Mouse (Mus musculus) NIH3T3 (cell line): ENCODE measurements around the gene Slc38a3.

Source experiments
- DNase-seq: peaks from one replicate; pipeline ENCODE4 v3.0.0-alpha.2; 2012; ENCODE audit warnings: low read depth

The Slc38a3 gene

DNA sequence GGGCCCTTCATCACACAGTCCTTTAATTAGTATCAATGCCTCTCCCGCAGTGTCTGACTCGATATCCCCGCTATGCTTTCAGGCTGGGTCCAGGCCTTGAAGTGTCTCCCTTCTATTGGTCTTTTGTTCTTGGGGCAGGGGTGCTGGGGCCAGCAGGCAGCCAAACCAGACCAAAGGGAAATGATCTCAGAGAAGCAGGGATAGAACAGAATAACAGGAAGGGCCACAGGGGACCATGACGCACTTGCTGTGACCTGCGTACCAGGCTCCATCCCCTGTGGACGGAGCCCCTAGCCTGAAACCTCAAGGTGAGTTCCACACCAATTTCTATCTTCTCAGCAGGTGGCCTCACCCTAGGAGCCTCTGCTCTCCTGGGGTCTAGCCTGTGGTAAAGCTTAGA is 51.2 kb downstream of the Slc38a3 start:
- DNase-seq: no peak

DNA sequence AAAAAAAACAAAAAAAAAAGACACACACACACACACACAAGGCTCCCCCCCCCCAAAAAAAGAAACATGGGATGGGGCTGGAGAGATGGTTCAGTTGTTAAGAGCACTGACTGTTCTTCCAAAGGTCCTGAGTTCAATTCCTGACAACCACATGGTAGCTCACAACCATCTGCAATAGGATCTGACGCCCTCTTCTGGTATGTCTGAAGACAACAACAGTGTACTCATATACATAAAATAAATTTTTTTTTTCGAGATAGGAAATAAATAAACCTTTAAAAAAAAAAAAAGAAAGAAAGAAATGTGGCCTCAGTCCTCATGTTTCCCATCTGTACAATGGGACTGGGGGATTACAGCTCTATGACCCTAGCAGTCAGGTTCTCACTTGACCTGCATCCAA is 51.9 kb downstream of the Slc38a3 start:
- no peak for DNase-seq

GRCm38 (mm10) chr9:107615035-107615434 is 54.3 kb downstream of the Slc38a3 start:
- no peak for DNase-seq

DNA sequence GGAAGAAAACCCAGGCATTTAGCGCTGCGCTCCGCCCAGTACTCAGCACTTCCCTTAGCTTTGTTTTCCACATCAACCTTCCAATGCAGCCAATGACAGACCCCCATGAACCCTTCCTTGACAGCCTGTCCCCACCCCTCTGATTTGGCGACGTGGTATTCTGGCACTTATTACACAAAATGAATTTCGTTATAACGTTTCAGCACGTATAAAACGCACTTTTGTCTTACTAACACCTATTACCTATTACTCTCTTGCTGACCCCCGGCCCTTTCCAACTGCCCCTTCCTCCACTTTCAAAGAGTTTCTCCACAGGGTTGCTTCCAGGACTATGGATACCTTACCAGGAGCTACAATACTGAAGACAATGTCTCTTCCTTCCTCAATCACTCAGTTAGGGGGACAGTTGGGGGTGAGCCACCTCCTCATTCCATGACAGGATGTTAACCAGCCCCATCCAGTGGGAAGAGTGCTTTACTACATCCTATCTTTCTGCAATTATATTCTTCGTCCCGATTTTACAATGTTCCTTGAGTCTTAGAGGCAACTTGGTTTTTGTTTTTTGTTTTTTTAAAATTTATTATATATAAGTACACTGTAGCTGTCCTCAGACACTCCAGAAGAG is 56.3 kb downstream of the Slc38a3 start:
- peak; percentile 47 for DNase-seq

GRCm38 (mm10) chr9:107612191-107612944 is 57.0 kb downstream of the Slc38a3 start:
- DNase-seq: peak; percentile 98

DNA sequence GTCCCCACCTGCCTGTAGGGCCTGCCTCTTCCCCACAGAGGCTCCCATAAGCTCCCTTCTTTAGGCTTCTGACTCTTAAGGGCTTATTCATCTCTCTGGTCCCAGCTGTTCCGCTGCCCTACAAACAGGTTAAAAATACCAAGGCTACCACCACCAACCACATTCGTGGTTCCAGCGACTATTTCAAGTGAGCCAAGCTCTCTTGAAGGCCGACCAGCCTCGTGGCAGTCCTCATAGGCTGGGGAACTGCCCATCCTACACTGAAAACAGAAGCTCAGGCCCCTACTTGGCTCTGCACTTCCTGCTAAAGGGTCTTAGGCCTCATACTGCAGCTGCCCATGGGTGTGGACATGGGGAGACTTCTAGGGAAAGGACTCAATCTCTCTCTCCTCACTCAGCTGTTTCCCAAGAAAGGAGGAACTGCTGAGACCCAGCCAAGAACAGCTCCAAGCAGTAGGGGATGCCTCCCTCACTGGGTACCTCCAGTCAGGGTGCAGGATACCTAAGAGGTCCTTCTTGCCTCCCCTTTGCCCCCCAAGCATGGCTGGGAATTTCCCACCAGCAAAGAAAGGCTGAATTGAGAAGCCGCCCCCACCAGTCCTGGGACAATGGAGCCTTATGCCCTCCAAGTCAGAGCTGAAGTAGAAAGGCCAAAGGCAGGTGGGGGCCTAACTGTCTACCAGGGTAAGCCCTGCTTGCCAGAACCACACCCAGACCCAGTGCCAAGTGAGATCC is 57.7 kb downstream of the Slc38a3 start:
- peak; percentile 33 for DNase-seq

DNA sequence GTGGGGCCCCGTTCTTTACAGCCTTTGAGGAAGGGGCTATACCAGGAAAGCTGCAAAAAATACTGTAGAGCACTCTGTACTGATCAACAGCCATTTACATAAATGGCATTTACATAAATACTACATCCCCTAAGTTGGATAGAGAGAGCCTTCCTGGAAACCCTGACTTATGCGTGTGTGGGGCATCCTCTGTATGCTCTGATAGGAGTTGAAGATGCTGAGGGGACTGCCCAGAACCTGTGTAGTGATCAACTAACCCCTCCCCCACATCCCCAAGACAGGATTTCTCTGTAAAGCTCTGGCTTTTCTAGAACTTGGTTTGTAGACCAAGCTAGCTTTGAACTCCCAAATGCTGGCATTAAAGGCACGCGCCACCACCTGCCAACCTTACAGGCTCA is 59.9 kb downstream of the Slc38a3 start:
- no peak for DNase-seq

- DNase-seq: peak; percentile 81
These were observed 60.4 kb downstream of the Slc38a3 start, which contains the start of gene Sema3b for GRCm38 (mm10) chr9:107608741-107609432. Sema3b (minus strand) TSS chr9:107609229.

- no peak for DNase-seq
These were observed 61.6 kb downstream of the Slc38a3 start for GRCm38 (mm10) chr9:107607653-107608245.

DNA sequence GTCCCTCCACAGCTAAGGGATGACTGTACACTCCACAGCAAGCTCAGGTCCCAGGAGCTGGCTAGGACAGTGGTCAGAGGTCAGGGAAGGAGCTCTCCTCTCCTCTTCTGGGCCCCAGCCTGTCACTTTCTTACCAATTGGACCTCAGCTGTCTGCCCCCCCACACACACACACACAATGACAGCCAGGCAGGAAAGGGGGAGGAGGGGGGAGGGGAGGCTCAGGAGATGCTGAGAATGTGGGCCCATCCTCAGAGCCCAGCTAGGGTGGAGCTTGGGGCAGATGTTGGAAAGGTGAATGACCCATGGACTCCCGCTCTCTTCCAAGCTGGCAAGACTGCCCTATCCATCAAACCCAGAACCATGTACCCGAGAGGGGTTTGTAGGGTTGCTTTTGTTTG is 62.3 kb downstream of the Slc38a3 start:
- DNase-seq: no peak

DNA sequence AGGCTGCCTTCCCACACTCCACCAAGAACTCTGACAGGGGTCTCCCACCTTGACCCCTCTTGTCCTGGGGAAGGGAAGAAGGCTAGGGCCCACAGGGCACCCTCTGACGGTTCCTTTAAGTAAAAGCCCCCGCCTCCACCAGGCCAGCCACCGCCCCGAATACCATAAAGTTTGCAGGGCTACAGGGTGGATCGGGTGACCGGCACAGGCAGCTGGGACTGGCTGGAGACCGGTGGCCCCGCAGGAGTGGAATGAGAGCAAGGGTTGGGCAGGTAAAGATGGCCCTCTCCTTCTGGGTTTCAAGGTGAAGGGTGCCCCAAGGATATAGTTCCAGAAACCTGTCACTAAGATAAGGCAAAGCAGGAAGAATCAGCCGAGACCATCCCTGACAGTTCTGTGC is 62.7 kb downstream of the Slc38a3 start:
- no peak for DNase-seq

GRCm38 (mm10) chr9:107605041-107605661 is 64.2 kb downstream of the Slc38a3 start:
- DNase-seq: no peak

DNA sequence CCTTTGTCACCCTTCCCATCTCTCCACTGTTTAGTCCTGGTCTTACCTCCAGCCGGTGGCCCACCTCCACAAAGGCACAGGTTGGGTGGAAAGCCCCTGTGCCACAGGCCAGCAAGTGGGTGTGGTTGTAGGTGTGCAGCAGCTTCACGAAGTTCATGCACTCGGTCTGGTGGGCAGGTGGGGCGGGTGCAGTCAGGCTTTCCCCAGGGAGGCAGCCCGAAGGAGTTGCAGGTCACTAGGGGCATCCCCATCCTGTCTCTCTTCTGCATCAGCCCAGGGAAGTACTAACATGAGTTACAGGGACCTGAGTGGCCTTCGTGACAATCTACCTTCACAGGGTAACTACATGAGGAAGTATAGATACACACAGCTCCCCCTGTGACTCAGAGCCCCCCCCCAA is 66.1 kb downstream of the Slc38a3 start:
- DNase-seq: no peak

DNA sequence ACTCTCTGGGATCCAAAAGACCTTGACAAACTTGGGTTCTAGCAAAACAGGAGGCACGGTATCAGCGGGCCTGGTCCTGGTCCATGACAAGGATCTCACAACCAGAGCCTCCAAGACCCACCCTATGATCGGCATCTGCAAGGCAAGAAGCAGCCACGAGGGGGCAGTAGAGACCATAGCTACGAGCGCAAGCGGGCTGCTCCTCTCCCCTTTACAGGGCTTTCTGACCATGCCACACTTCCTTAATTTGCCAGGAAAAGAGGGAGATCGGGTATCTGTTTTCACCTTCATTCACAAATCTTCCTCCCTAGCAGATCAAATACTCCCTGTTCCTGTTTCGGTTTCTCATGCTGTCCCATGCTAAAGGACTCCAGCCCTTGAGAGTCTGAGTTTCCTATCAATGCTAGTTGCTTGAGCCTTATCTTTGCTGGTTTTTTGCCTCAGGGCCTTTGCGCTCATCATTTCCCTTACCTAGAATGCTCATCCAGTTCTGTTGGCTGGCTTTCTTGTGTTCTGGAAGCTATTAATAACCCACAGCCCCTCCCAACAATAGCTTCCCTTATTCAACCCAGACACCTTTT is 67.2 kb downstream of the Slc38a3 start:
- peak; percentile 94 for DNase-seq

DNA sequence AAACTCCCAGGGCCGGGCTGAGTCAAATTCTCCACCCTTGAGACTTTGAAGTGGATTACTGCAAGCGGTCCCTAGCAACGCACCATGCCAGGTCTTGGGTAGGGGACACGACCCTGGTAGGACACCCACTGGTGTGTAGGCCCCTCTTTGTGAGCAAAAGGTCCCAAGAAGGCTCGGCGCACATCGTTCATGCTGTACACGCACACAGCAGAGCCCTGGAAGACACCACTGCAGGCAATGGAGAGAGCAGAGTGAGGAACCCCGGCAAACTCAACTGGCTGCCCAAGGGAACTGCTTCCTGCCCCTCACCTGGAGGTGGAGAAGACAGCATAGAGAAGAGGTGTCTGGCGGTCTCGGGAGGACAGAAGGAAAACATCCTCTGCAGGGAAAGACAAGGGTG is 68.1 kb downstream of the Slc38a3 start:
- no peak for DNase-seq

- DNase-seq: peak; percentile 24
These were observed 68.6 kb downstream of the Slc38a3 start for GRCm38 (mm10) chr9:107600745-107601144.
